In genomic region chr10:117784646-117785045, GRCm38 (mm10) we compare ENCODE assay signal across 25 mouse cellular contexts. TPM values are rescaled to one million over a fixed set of nuclear protein-coding genes. Genes with fewer than 3 reads are reported as not detected.
DNase-seq lines count a peak whose midpoint lies in the region; ATAC-seq and TF ChIP-seq lines count a peak whose summit lies in the region.
"Had no signal": no experiment of that assay in that cellular context is flagged by ENCODE, and none has a peak within 500 bp of the region (broad histone marks: within the 10 kb centered on the region; RNA-seq: fewer than 3 reads in every experiment).

No protein-coding gene starts in this region.

- DNase-seq in thymus, adult 2 months, result peak; percentile 32
- no peak for DNase-seq in thymus, adult 18-20 months
- peak; percentile 49 for DNase-seq in MN1 (ENCODE audit: low spot score)
- DNase-seq in thymus, postnatal 36 days, result peak; percentile 25 to 40
- DNase-seq in left cerebral cortex, postnatal 14 days (ENCODE audit: low spot score in 2 of 2), result no peak
- DNase-seq in lung, adult 18-20 months, result no peak
- DNase-seq in ovary, postnatal 14 days (ENCODE audit: low spot score), result no peak
- DNase-seq: adrenal gland, adult 8-10 months; cerebellum, adult 18-20 months; cerebellum, postnatal 25 days; embryo, embryonic 11 days; kidney, postnatal 4 days; layer of hippocampus, adult 9-11 months; right cerebral cortex, postnatal 4 days had no signal

- TF ChIP-seq POLR2A in thymus, adult 2 months (IDR thresholded peaks at IDR 0.05; ENCODE audit: control insufficient read depth, extremely low read depth, insufficient read depth, low read length, poor library complexity), result no peak

- no peak overlapping the region for H3K27ac ChIP-seq in thymus, adult 2 months (ENCODE audit: control insufficient read depth, insufficient read depth, low read length)
- H3K27ac ChIP-seq: embryonic facial prominence, embryonic 13.5 days; forebrain, embryonic 13.5 days; heart, embryonic 10.5 days; left cerebral cortex, adult 2 months; midbrain, embryonic 13.5 days had no signal

- no peak overlapping the region for H3K4me3 ChIP-seq in thymus, adult 2 months (ENCODE audit: control insufficient read depth, insufficient read depth, low read length)
- H3K4me3 ChIP-seq: embryonic facial prominence, embryonic 13.5 days; erythroblast, embryonic 14.5 days; forebrain, embryonic 13.5 days; heart, embryonic 10.5 days; left cerebral cortex, adult 2 months; megakaryocyte, embryonic 14.5 days; midbrain, embryonic 13.5 days had no signal

- intact Hi-C loops in left cerebral cortex, postnatal 14 days (cut with DNase I), result no loop called here

- no peak for TF ChIP-seq CTCF in thymus, adult 2 months (IDR thresholded peaks at IDR 0.05; ENCODE audit: borderline replicate concordance, control insufficient read depth, extremely low read depth, insufficient read depth, low read length, poor library complexity)

- 14% methylated on average over 7 of the region's 7 CpGs for WGBS in thymus, adult 2 months

- H3K4me1 ChIP-seq in thymus, adult 2 months (replicated peaks; ENCODE audit: control insufficient read depth, insufficient read depth, low read length), result peaks cover 2% of the 10 kb centered on the region; the same call in 1 of the 2 replicates
- H3K4me1 ChIP-seq: embryonic facial prominence, embryonic 13.5 days; forebrain, embryonic 13.5 days; heart, embryonic 10.5 days; midbrain, embryonic 13.5 days had no signal

- H3K36me3 ChIP-seq in thymus, adult 2 months (ENCODE audit: control insufficient read depth, insufficient read depth, low read length), result peaks cover 57% of the 10 kb centered on the region

- ATAC-seq in inflammation-experienced regulatory T-cells, adult 6 months, result peak; percentile 95
- ATAC-seq: forebrain, embryonic 13.5 days; hindbrain, embryonic 16.5 days; intestine, postnatal 0 days; lung, postnatal 0 days; midbrain, embryonic 13.5 days had no signal

- no peaks in the 10 kb centered on the region for H3K27me3 ChIP-seq in thymus, adult 2 months (ENCODE audit: control insufficient read depth, insufficient read depth, low read length)
- H3K27me3 ChIP-seq: embryonic facial prominence, embryonic 13.5 days; forebrain, embryonic 13.5 days; megakaryocyte, embryonic 14.5 days; midbrain, embryonic 13.5 days had no signal

RNA-seq across cellular contexts. Expression of gene Nup107, which starts 7.9 kb away (rescaled TPM):
- polyA plus RNA-seq in thymus, adult 2 months (2012; rRNA removed), result 21.4 and 26.1 TPM in 2 replicates
- 10 to 100 TPM; 48.5 to 73.1 (median 57.4) TPM for polyA plus RNA-seq in inflammation-experienced regulatory T-cells, adult 6 months (2017; shearing (Covaris generic))
- total RNA-seq in left cerebral cortex, postnatal 14 days (2021), result 10 to 100 TPM; 15.5 to 19.9 TPM

RNA-seq across cellular contexts. Expression of gene Slc35e3, which starts 38.5 kb away (rescaled TPM):
- 13.8 and 19.1 TPM in 2 replicates for polyA plus RNA-seq in thymus, adult 2 months (2012; rRNA removed)
- 1 to 10 TPM; 1.8 to 3.5 (median 2.8) TPM for polyA plus RNA-seq in inflammation-experienced regulatory T-cells, adult 6 months (2017; shearing (Covaris generic))
- 10 to 100 TPM; 28.5 to 31.6 TPM for total RNA-seq in left cerebral cortex, postnatal 14 days (2021)
- polyA plus RNA-seq: erythroblast, embryonic 14.5 days had no signal

Comparison
In these comparisons a context has a peak if more than half of its experiments do, and no peak if none do; other contexts are left out.
1. DNase-seq: peak in thymus, adult 2 months (single experiment), MN1 (single experiment) and thymus, postnatal 36 days (2 of 2); none in thymus, adult 18-20 months (0 of 2), left cerebral cortex, postnatal 14 days (0 of 2), lung, adult 18-20 months (0 of 2) and ovary, postnatal 14 days (single experiment).